Mouse (Mus musculus): ENCODE results near the gene Cd200r1. TPM values are rescaled to one million over a fixed set of nuclear protein-coding genes. Genes with fewer than 3 reads are reported as not detected.
"Not testable (repeated sequence)": the region's sequence is repeated elsewhere in the genome, so short reads cannot be mapped to it uniquely, and the experiment has no call there.

Gene Cd200r1
- polyA plus RNA-seq, 1 experiment from 2014 or later = 0.29 TPM

GRCm38 (mm10) chr16:44774201-44774600 lies 8.7 kb downstream of the Cd200r1 start:
- 91% methylated on average over 6 of the region's 6 CpGs for WGBS
- Histone ChIP-seq H3K4me1 (ENCODE audit: control insufficient read depth, insufficient read depth, low read length) (no peaks in the 10 kb centered on the region), H3K36me3 (ENCODE audit: control insufficient read depth, insufficient read depth, low read length) (no peaks in the 10 kb centered on the region), H3K9me3 (ENCODE audit: control insufficient read depth, low read length) (no peaks in the 10 kb centered on the region), H3K4me3 (ENCODE audit: low read depth, low read length) (no peak overlapping the region), H3K4me2 (ENCODE audit: low read depth, low read length) (no peak overlapping the region), H3K27ac (ENCODE audit: low read depth, low read length) (no peak overlapping the region), H3K9ac (replicated peaks; ENCODE audit: low read depth, low read length) (no peak overlapping the region), H3K27me3 (ENCODE audit: control insufficient read depth, insufficient read depth, low read length) (no peaks in the 10 kb centered on the region)
- no peak for ATAC-seq (ENCODE audit: low read depth)

GRCm38 (mm10) chr16:44778538-44779147 lies 13.1 kb downstream of the Cd200r1 start:
- H3K4me3 ChIP-seq (ENCODE audit: low read depth, low read length) = no peak overlapping the region
- no peaks in the 10 kb centered on the region for H3K36me3 ChIP-seq (ENCODE audit: control insufficient read depth, insufficient read depth, low read length)
- no peak overlapping the region for H3K4me2 ChIP-seq (ENCODE audit: low read depth, low read length)
- no peaks in the 10 kb centered on the region for H3K4me1 ChIP-seq (ENCODE audit: control insufficient read depth, insufficient read depth, low read length)
- H3K9me3 ChIP-seq (ENCODE audit: control insufficient read depth, low read length) = no peaks in the 10 kb centered on the region
- no peak overlapping the region for H3K9ac ChIP-seq (replicated peaks; ENCODE audit: low read depth, low read length)
- H3K27me3 ChIP-seq (ENCODE audit: control insufficient read depth, insufficient read depth, low read length) = no peaks in the 10 kb centered on the region
- no peak for ATAC-seq (ENCODE audit: low read depth)
- H3K27ac ChIP-seq (ENCODE audit: low read depth, low read length) = no peak overlapping the region
- 82% methylated on average over 17 of the region's 17 CpGs for WGBS

DNA sequence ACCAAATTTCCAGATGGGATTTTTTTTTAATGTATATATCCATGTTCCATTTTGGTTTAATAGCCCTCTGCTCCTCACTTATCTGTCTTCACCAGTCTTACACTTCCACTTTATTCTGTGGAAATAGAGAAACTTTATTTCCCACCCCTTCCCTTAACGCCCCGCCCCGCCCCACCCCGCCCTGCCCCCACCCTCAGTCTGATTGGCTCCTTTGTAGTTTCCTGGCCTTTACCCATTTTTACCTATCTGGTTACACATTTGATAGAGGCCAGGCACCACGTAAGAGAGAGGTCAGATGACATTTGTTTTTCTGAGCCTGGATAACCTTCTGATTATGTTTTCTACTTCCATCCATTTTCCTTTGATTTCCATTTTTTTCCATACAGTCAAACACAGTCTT lies 14.0 kb downstream of the Cd200r1 start:
- H3K4me3 ChIP-seq (ENCODE audit: low read depth, low read length) = no peak overlapping the region
- H3K27me3 ChIP-seq (ENCODE audit: control insufficient read depth, insufficient read depth, low read length) = no peaks in the 10 kb centered on the region
- H3K9me3 ChIP-seq (ENCODE audit: control insufficient read depth, low read length) = no peaks in the 10 kb centered on the region
- H3K4me2 ChIP-seq (ENCODE audit: low read depth, low read length) = no peak overlapping the region
- no peaks in the 10 kb centered on the region for H3K36me3 ChIP-seq (ENCODE audit: control insufficient read depth, insufficient read depth, low read length)
- no peak for ATAC-seq (ENCODE audit: low read depth)
- WGBS = 95% methylated on average over 5 of the region's 5 CpGs
- H3K4me1 ChIP-seq (ENCODE audit: control insufficient read depth, insufficient read depth, low read length) = no peaks in the 10 kb centered on the region
- no peak overlapping the region for H3K9ac ChIP-seq (replicated peaks; ENCODE audit: low read depth, low read length)
- no peak overlapping the region for H3K27ac ChIP-seq (ENCODE audit: low read depth, low read length)

DNA sequence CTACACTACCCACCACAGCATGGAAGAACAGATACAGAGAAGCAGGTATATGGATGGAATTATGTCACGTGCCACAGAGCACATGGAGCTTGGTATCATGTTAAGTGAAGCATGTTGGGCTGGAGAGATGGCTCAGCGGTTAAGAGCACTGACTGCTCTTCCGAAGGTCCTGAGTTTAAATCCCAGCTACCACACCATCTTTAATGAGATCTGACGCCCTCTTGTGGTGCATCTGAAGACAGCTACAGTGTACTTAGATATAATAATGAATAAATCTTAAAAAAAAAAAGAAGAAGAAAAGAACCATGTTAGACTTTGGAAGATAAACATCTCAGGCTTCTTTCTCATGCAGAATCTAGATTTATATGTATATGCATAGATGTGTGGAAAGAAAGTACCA lies 15.2 kb downstream of the Cd200r1 start:
- H3K9me3 ChIP-seq (ENCODE audit: control insufficient read depth, low read length) = no peaks in the 10 kb centered on the region
- H3K27ac ChIP-seq (ENCODE audit: low read depth, low read length) = no peak overlapping the region
- H3K9ac ChIP-seq (replicated peaks; ENCODE audit: low read depth, low read length) = no peak overlapping the region
- H3K27me3 ChIP-seq (ENCODE audit: control insufficient read depth, insufficient read depth, low read length) = no peaks in the 10 kb centered on the region
- no peak for ATAC-seq (ENCODE audit: low read depth)
- no peak overlapping the region for H3K4me2 ChIP-seq (ENCODE audit: low read depth, low read length)
- no peaks in the 10 kb centered on the region for H3K4me1 ChIP-seq (ENCODE audit: control insufficient read depth, insufficient read depth, low read length)
- 76% methylated on average over 4 of the region's 4 CpGs for WGBS
- no peak overlapping the region for H3K4me3 ChIP-seq (ENCODE audit: low read depth, low read length)
- H3K36me3 ChIP-seq (ENCODE audit: control insufficient read depth, insufficient read depth, low read length) = no peaks in the 10 kb centered on the region

DNA sequence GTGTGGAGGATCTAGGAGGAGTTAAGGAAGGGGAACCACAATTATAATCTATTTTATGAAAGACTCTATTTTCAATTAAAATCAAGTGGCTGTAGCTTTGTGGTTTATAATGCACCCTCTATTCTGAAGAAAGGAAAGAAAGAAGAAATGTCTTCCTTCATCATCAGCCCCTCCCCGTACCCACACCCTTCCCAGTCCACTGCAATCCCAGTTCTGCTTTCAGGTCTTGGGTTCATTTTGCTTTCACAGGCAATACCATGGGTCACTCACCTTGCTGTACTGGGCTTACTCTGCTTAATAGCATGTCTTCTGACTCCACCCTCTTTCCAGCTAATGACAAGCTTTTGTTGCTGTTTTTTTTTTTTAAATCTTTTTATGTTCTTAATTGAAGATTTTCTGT lies 21.4 kb downstream of the Cd200r1 start:
- no peak overlapping the region for H3K4me3 ChIP-seq (ENCODE audit: low read depth, low read length)
- no peak overlapping the region for H3K9ac ChIP-seq (replicated peaks; ENCODE audit: low read depth, low read length)
- H3K27me3 ChIP-seq (ENCODE audit: control insufficient read depth, insufficient read depth, low read length) = no peaks in the 10 kb centered on the region
- 96% methylated on average over 1 of the region's 1 CpGs for WGBS
- H3K4me2 ChIP-seq (ENCODE audit: low read depth, low read length) = no peak overlapping the region
- no peak overlapping the region for H3K27ac ChIP-seq (ENCODE audit: low read depth, low read length)
- no peaks in the 10 kb centered on the region for H3K36me3 ChIP-seq (ENCODE audit: control insufficient read depth, insufficient read depth, low read length)
- ATAC-seq (ENCODE audit: low read depth) = no peak
- no peaks in the 10 kb centered on the region for H3K4me1 ChIP-seq (ENCODE audit: control insufficient read depth, insufficient read depth, low read length)
- H3K9me3 ChIP-seq (ENCODE audit: control insufficient read depth, low read length) = no peaks in the 10 kb centered on the region

DNA sequence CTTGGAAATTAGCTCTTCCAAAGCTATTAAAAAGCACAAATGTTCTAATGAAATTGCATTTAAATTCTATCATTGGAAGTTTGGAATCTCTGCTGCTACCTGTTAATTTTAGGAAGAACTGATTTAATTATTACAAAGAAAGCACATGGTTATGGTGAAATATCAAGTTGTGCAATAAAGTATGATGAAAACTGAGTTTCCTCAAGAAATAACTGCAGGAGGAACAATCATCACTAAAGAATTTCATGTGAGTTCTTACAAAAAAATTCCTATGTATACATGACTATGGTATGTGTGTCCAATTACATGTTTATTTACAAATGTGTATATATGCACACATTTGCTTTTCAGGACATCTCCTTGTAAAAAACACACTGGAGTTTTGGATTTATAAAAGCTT lies 28.9 kb downstream of the Cd200r1 start:
- H3K27me3 ChIP-seq (ENCODE audit: control insufficient read depth, insufficient read depth, low read length) = no peaks in the 10 kb centered on the region
- no peak overlapping the region for H3K27ac ChIP-seq (ENCODE audit: low read depth, low read length)
- no peak overlapping the region for H3K9ac ChIP-seq (replicated peaks; ENCODE audit: low read depth, low read length)
- H3K9me3 ChIP-seq (ENCODE audit: control insufficient read depth, low read length) = no peaks in the 10 kb centered on the region
- no peak overlapping the region for H3K4me3 ChIP-seq (ENCODE audit: low read depth, low read length)
- no peaks in the 10 kb centered on the region for H3K36me3 ChIP-seq (ENCODE audit: control insufficient read depth, insufficient read depth, low read length)
- ATAC-seq (ENCODE audit: low read depth) = no peak
- no peak overlapping the region for H3K4me2 ChIP-seq (ENCODE audit: low read depth, low read length)
- H3K4me1 ChIP-seq (ENCODE audit: control insufficient read depth, insufficient read depth, low read length) = no peaks in the 10 kb centered on the region

DNA sequence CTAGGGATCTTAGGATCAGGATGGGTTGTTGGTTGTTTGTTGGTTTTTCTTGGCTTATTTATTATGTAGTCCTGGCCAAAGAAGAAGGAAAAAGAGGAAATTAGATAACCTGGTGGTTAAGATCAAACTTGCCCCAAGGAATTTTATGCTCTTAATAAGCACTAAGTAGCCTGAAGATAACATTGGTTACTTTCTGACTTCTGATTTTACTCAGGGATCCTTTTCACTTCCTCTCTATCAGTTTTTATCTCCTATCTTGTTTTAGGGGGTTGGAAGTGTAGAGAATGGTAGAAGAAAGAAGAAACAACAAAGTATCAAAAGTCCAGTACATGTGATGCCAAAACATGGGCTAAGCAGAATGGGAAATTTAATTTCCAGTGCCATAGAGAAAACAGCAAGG lies 40.4 kb downstream of the Cd200r1 start:
- H3K27ac ChIP-seq (ENCODE audit: low read depth, low read length) = no peak overlapping the region
- no peaks in the 10 kb centered on the region for H3K9me3 ChIP-seq (ENCODE audit: control insufficient read depth, low read length)
- H3K27me3 ChIP-seq (ENCODE audit: control insufficient read depth, insufficient read depth, low read length) = no peaks in the 10 kb centered on the region
- no peaks in the 10 kb centered on the region for H3K36me3 ChIP-seq (ENCODE audit: control insufficient read depth, insufficient read depth, low read length)
- no peak overlapping the region for H3K9ac ChIP-seq (replicated peaks; ENCODE audit: low read depth, low read length)
- H3K4me3 ChIP-seq (ENCODE audit: low read depth, low read length) = no peak overlapping the region
- no peak overlapping the region for H3K4me2 ChIP-seq (ENCODE audit: low read depth, low read length)
- no peak for ATAC-seq (ENCODE audit: low read depth)
- no peaks in the 10 kb centered on the region for H3K4me1 ChIP-seq (ENCODE audit: control insufficient read depth, insufficient read depth, low read length)

DNA sequence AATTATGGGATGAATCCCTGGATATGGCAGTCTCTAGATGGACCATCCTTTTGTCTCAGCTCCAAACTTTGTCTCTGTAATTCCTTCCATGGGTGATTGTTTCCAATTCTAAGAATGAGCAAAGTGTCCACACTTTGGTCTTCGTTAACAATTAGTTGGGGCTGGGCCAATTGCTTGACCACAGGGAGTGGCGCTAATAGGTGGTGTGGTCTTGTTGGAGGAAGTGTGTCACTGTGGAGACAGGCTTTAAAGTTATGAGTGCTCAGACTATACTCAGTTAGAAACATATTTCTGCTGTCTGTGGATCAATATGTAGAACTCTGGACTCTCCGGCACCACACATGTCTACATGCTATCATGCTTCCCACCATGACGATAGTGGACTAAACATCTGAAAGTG lies 44.7 kb downstream of the Cd200r1 start:
- H3K27me3 ChIP-seq (ENCODE audit: control insufficient read depth, insufficient read depth, low read length); H3K9ac ChIP-seq (replicated peaks; ENCODE audit: low read depth, low read length); H3K27ac ChIP-seq (ENCODE audit: low read depth, low read length); H3K36me3 ChIP-seq (ENCODE audit: control insufficient read depth, insufficient read depth, low read length); H3K4me2 ChIP-seq (ENCODE audit: low read depth, low read length); H3K9me3 ChIP-seq (ENCODE audit: control insufficient read depth, low read length); H3K4me1 ChIP-seq (ENCODE audit: control insufficient read depth, insufficient read depth, low read length); ATAC-seq (ENCODE audit: low read depth); H3K4me3 ChIP-seq (ENCODE audit: low read depth, low read length): not testable (repeated sequence)
- WGBS = 97% methylated on average over 4 of the region's 4 CpGs

DNA sequence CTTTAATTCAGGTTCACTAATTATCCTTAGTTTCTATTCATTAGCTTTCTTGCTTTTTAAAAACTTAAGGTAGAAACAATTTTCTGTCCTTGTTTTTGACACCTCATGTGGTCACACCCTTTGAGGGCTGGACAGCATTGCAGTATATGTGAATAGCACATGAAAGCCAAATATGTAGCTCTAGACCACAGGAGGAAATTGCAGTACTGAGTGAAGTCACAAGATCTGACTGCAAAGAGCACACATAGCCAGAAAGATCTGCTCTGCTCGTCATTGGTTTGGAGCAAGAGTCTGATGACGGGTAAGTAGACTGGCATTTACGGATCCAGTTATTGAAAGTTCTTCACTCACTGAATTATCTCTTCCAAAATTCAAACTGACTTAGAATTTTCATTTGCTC lies 46.0 kb downstream of the Cd200r1 start, which contains the start of gene Cd200r4:
Cd200r4 (plus strand) TSS at position 190 of the 400 bp plus-strand sequence.
- Histone ChIP-seq H3K4me3 (ENCODE audit: low read depth, low read length) (no peak within 1 kb of the TSS), H3K27ac (ENCODE audit: low read depth, low read length) (no peak within 1 kb of the TSS), H3K4me2 (ENCODE audit: low read depth, low read length) (no peak within 1 kb of the TSS), H3K9ac (replicated peaks; ENCODE audit: low read depth, low read length) (no peak within 1 kb of the TSS), H3K4me1 (ENCODE audit: control insufficient read depth, insufficient read depth, low read length) (no peaks in the 10 kb centered on the region), H3K27me3 (ENCODE audit: control insufficient read depth, insufficient read depth, low read length) (no peaks in the 10 kb centered on the region), H3K9me3 (ENCODE audit: control insufficient read depth, low read length) (no peaks in the 10 kb centered on the region), H3K36me3 (ENCODE audit: control insufficient read depth, insufficient read depth, low read length) (no peaks in the 10 kb centered on the region)
- ATAC-seq (ENCODE audit: low read depth) = no peak
- 94% methylated on average over 3 of the region's 3 CpGs for WGBS

All from neural tube, embryonic 14.5 days (tissue).